Mouse (Mus musculus): ENCODE results near the gene Sorcs1. TPM values are rescaled to one million over a fixed set of nuclear protein-coding genes. Genes with fewer than 3 reads are reported as not detected.

The Sorcs1 gene
- total RNA-seq, 1 experiment from 2014 or later = 0.64 TPM

GRCm38 (mm10) chr19:50418962-50419720, 259.3 kb downstream of the Sorcs1 start:
- no peak for DNase-seq

DNA sequence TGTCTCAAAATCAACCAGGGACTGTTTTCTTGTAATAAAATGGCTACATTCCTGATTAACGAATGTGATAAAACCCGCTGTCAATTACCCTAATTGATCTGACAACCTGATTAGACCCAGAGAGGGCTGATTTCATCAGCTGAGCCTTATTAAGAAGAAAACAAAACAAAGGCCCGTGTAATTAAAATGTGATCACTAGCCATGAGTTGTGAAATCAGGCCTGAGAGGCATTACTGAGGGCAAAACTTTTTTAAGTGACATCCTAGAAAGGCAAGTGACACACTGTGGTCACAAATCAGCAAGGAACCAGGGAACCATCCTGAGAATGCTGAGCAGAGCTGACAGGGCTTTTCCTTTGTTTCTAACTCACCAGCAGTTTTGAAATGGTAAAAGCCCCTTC, 267.9 kb downstream of the Sorcs1 start:
- no peak for DNase-seq

GRCm38 (mm10) chr19:50398341-50398740, 280.1 kb downstream of the Sorcs1 start:
- DNase-seq = no peak

DNA sequence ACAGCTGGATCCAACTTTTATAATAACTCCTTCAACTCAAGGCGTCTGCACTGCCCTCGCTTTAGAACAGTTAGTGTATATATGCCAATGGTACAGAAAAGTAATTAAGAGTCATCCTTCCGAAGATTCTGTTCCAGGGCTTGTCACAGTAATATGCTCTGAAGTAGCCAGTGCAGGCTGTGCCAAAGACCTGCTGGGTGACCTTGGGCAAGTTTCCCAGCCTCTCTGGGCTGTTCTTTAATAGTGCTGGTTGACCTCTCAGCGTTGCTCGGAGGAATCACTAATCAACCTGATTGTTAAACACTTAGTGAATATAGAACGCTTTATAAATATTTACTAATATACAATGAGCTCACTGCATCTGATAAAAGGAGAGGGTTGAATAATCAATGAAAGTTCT, 282.7 kb downstream of the Sorcs1 start:
- DNase-seq = peak; percentile 62

DNA sequence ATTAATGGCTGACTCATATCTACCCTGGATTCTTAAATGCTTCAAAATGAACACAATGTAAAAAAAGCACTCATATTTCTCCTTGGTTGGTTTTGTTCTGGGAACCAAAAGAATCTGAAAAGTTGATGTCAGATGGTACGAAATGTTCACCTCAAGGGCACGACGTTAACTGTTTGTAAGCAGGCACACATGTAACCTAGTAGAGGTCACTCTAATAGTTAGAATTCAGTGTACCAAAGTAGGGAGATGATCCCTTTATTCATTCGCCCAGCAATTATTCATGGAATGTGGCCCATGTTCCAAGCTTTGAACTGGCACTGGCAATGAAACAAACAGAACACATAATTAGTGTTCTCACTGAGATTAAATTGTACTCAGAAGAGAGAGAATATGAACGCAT, 284.3 kb downstream of the Sorcs1 start:
- DNase-seq = no peak

GRCm38 (mm10) chr19:50389925-50390552, 288.4 kb downstream of the Sorcs1 start:
- no peak for DNase-seq

DNA sequence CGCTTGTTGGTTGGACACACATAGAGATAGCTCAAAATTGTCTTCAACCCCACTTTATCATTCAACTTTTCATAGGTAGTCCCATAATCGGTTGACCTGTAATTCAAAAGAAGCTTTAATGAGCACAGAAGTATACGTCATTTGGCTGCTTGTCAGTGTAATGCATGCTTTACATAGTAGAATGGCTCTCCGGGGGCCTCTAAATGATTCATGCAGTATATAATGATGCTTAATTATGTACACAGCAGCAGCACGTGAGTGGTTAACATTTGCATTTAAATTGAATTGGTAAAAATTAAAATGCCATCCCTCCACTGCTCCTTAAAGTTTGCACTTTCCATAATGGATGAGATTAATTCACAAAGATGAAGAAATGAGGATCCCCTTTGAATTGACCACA, 299.5 kb downstream of the Sorcs1 start:
- DNase-seq = no peak

GRCm38 (mm10) chr19:50374751-50375150, 303.7 kb downstream of the Sorcs1 start:
- DNase-seq = peak; percentile 2

- DNase-seq = no peak
Observed at GRCm38 (mm10) chr19:50366446-50366845, 312.0 kb downstream of the Sorcs1 start.

- DNase-seq = no peak
Observed at GRCm38 (mm10) chr19:50362655-50363500, 315.6 kb downstream of the Sorcs1 start.

GRCm38 (mm10) chr19:50358561-50358960, 319.9 kb downstream of the Sorcs1 start:
- DNase-seq = no peak

- DNase-seq = no peak
Observed at GRCm38 (mm10) chr19:50339211-50339610, 339.2 kb downstream of the Sorcs1 start.

DNA sequence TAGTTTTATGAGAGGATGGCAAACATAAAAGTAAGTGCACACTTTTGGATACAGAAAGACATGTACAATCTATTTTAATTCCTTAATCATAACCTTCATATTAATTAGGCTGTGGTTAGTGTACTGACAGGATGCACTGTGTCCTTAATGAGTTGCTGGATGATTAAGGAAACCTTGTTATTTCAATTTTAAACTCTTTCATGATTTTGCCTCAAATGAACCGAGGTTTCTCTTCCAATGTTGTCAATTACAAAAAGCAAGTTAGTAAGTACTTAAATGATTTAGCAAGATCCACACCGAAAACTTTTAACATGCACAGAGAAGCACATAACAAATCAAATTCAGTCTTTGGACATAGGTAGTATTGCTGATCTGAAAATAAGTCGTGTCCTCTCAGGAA, 341.7 kb downstream of the Sorcs1 start:
- DNase-seq = no peak

GRCm38 (mm10) chr19:50331136-50331535, 347.3 kb downstream of the Sorcs1 start:
- no peak for DNase-seq

DNA sequence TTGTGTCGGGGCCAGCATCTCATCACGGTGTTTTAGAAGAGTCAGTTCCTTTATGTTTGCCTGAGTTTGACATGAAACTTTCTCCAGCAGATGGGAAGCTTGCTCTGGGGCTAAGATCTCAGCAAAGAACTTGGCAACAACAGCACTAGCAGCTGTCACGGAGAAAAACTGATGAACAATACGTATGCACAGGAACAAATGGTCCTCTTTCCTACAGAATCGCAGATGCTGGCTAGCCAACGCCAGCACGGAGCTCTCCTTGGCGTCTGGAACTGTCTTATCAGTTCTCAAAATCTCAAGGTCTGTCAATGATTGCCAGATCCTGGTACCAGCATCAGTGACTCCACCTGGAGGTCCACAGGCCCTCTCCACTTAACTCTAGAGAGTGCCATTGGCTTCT, 350.6 kb downstream of the Sorcs1 start:
- no peak for DNase-seq

DNA sequence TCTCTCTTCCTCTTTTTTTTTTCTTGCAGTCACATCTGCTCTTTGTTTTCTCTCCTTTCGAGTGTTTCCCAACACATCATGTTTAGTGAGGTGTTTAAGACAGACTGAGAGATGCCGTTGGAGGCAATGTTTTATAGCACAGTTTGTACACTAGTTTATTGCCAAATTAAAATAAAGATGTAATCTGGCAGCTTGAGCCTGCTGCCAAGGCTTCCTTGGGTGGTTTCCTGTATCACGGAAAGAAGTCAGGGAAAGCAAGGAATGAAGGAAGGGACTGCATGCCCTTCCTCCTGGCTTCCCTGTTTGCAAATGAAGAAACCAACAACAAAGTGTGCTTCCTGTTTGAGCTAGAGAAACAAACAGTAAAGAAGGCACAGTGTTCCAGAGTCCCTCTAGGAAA, 352.3 kb downstream of the Sorcs1 start:
- no peak for DNase-seq

GRCm38 (mm10) chr19:50325686-50326085, 352.8 kb downstream of the Sorcs1 start:
- peak; percentile 2 for DNase-seq

- no peak for DNase-seq
Observed at GRCm38 (mm10) chr19:50307046-50307445, 371.4 kb downstream of the Sorcs1 start.

GRCm38 (mm10) chr19:50294205-50294604, 384.2 kb downstream of the Sorcs1 start:
- no peak for DNase-seq

- peak; percentile 42 for DNase-seq
Observed at GRCm38 (mm10) chr19:50264450-50264849, 414.0 kb downstream of the Sorcs1 start.

- DNase-seq = peak; percentile 13
Observed at GRCm38 (mm10) chr19:50258718-50259413, 419.6 kb downstream of the Sorcs1 start.

GRCm38 (mm10) chr19:50220476-50220875, 458.0 kb downstream of the Sorcs1 start:
- DNase-seq = no peak

Measured in adrenal gland, postnatal 25 days (tissue).